ENCODE assay signal across 15 mouse cellular contexts in the genomic region with DNA sequence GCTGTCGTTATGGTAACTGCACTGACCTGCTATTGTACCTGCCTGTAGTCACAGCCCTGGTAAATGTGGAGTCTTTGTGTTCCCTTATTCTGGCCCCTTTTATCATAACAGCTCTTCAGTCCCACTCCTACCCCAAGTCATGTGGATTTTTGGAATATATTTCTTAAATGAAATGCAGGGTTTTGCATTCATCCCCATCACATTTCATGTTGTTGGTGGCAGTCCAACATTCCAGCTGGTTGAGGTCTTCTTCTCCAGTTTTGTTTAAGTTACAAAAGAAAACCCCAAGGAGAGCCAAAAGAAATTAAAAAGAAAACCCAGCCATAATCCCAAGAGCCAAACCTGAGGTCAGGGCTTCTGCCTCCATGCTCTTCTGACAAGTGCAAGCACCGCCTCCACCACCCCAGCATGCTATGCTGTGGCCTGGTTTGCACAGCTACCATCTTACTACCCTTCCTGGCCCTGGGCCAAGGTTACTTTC. TPM values are rescaled to one million over a fixed set of nuclear protein-coding genes. Genes with fewer than 3 reads are reported as not detected.
DNase-seq lines count a peak whose midpoint lies in the region; ATAC-seq and TF ChIP-seq lines count a peak whose summit lies in the region.
"Had no signal": no experiment of that assay in that cellular context is flagged by ENCODE, and none has a peak within 500 bp of the region (broad histone marks: within the 10 kb centered on the region; RNA-seq: fewer than 3 reads in every experiment).

No protein-coding gene starts in this region.

- H3K4me1 ChIP-seq in limb, embryonic 13.5 days: peaks cover 29% of the 10 kb centered on the region
- H3K4me1 ChIP-seq in limb, embryonic 10.5 days: no peaks in the 10 kb centered on the region
- peaks cover 2% of the 10 kb centered on the region; the same call in 1 of the 2 replicates for H3K4me1 ChIP-seq in stomach, embryonic 14.5 days (ENCODE audit: control insufficient read depth, insufficient read depth, low read length)
- H3K4me1 ChIP-seq in stomach, postnatal 0 days (replicated peaks; ENCODE audit: control insufficient read depth, insufficient read depth): no peaks in the 10 kb centered on the region

- H3K9ac ChIP-seq in limb, embryonic 13.5 days: no peak overlapping the region
- H3K9ac ChIP-seq in stomach, embryonic 14.5 days (replicated peaks; ENCODE audit: low read depth, low read length): no peak overlapping the region
- no peak overlapping the region for H3K9ac ChIP-seq in stomach, postnatal 0 days (ENCODE audit: low read length)

- no peak overlapping the region; the same call in 1 of the 2 replicates for H3K27ac ChIP-seq in limb, embryonic 13.5 days
- no peak overlapping the region for H3K27ac ChIP-seq in limb, embryonic 10.5 days
- no peak overlapping the region for H3K27ac ChIP-seq in stomach, embryonic 14.5 days (ENCODE audit: low read length)
- H3K27ac ChIP-seq in stomach, postnatal 0 days (replicated peaks): no peak overlapping the region
- H3K27ac ChIP-seq: hindbrain, postnatal 0 days had no signal

- no peak for TF ChIP-seq EP300 in stomach, postnatal 0 days (optimal IDR thresholded peaks at IDR 0.05)

- H3K27me3 ChIP-seq in limb, embryonic 13.5 days: no peaks in the 10 kb centered on the region
- no peaks in the 10 kb centered on the region for H3K27me3 ChIP-seq in limb, embryonic 10.5 days (ENCODE audit: low read depth, poor library complexity, severe bottlenecking)
- H3K27me3 ChIP-seq in stomach, embryonic 14.5 days (ENCODE audit: control insufficient read depth, insufficient read depth, low read length): no peaks in the 10 kb centered on the region
- H3K27me3 ChIP-seq in stomach, postnatal 0 days (ENCODE audit: control insufficient read depth, insufficient read depth, low read length): no peaks in the 10 kb centered on the region

- no peak for DNase-seq in frontal cortex, postnatal 25 days (ENCODE audit: low spot score in 2 of 2)
- no peak for DNase-seq in limb, embryonic 10.5 days (ENCODE audit: low spot score)
- DNase-seq in stomach, postnatal 0 days (ENCODE audit: low spot score): no peak
- no peak for DNase-seq in cerebellum, adult 8-10 months
- DNase-seq in urinary bladder, postnatal 10 days (ENCODE audit: low spot score): no peak
- DNase-seq: adrenal gland, postnatal 36 days; B cell, adult 2 months; cerebellum, adult 11 months; gastrocnemius, postnatal 36 days; spleen, adult 18-20 months had no signal

- H3K4me2 ChIP-seq in limb, embryonic 13.5 days (replicated peaks): no peak overlapping the region
- no peak overlapping the region for H3K4me2 ChIP-seq in stomach, embryonic 14.5 days (replicated peaks; ENCODE audit: low read depth, low read length)
- H3K4me2 ChIP-seq in stomach, postnatal 0 days (replicated peaks; ENCODE audit: low read depth): no peak overlapping the region
- H3K4me2 ChIP-seq: liver, embryonic 11.5 days had no signal

- ATAC-seq in frontal cortex, adult (ENCODE audit: low TSS enrichment): peak; percentile 62
- peak; percentile 65; the same call in 1 of the 2 replicates for ATAC-seq in limb, embryonic 13.5 days (ENCODE audit: low FRiP score, low read depth)
- ATAC-seq in stomach, embryonic 14.5 days (ENCODE audit: insufficient number of reproducible peaks, insufficient read depth, low FRiP score, low read depth): peak; percentile 39; the same call in 1 of the 2 replicates
- no peak for ATAC-seq in stomach, postnatal 0 days (ENCODE audit: low FRiP score, low TSS enrichment)
- ATAC-seq: hindbrain, postnatal 0 days had no signal

- H3K9me3 ChIP-seq in limb, embryonic 13.5 days: no peaks in the 10 kb centered on the region
- H3K9me3 ChIP-seq in limb, embryonic 10.5 days (replicated peaks): no peaks in the 10 kb centered on the region
- H3K9me3 ChIP-seq in stomach, embryonic 14.5 days (ENCODE audit: control insufficient read depth, low read depth, low read length): no peaks in the 10 kb centered on the region
- no peaks in the 10 kb centered on the region for H3K9me3 ChIP-seq in stomach, postnatal 0 days (ENCODE audit: control insufficient read depth, low read length)

- 74% methylated on average over 2 of the region's 2 CpGs for WGBS in limb, embryonic 13.5 days
- WGBS in limb, embryonic 10.5 days: 81% methylated on average over 2 of the region's 2 CpGs
- WGBS in stomach, embryonic 14.5 days: 56% methylated on average over 2 of the region's 2 CpGs
- WGBS in stomach, postnatal 0 days: 45% methylated on average over 2 of the region's 2 CpGs

- no peaks in the 10 kb centered on the region for H3K36me3 ChIP-seq in limb, embryonic 13.5 days
- no peaks in the 10 kb centered on the region for H3K36me3 ChIP-seq in limb, embryonic 10.5 days
- no peaks in the 10 kb centered on the region for H3K36me3 ChIP-seq in stomach, embryonic 14.5 days (ENCODE audit: control insufficient read depth, insufficient read depth, low read length)
- H3K36me3 ChIP-seq in stomach, postnatal 0 days (ENCODE audit: control insufficient read depth, insufficient read depth, low read length): no peaks in the 10 kb centered on the region

- no peak overlapping the region for H3K4me3 ChIP-seq in limb, embryonic 13.5 days
- H3K4me3 ChIP-seq in limb, embryonic 10.5 days: no peak overlapping the region
- no peak overlapping the region for H3K4me3 ChIP-seq in stomach, embryonic 14.5 days (ENCODE audit: low read depth, low read length)
- H3K4me3 ChIP-seq in stomach, postnatal 0 days (ENCODE audit: low read depth, low read length): no peak overlapping the region

- TF ChIP-seq CTCF in stomach, postnatal 0 days (IDR thresholded peaks at IDR 0.05; ENCODE audit: low read depth): no peak

RNA-seq across cellular contexts. Expression of a gene that starts 52.5 kb away (rescaled TPM):
- 49.9 and 52.1 TPM in 2 replicates for polyA plus RNA-seq in limb, embryonic 13.5 days (2015; fragmentation: Nextera tagmentation; extraction: Ambion mirVana)
- 32.2 and 37.1 TPM in 2 replicates for polyA plus RNA-seq in limb, embryonic 10.5 days (2016; fragmentation: Nextera tagmentation; extraction: Ambion mirVana)
- polyA plus RNA-seq in stomach, embryonic 14.5 days (2014; fragmentation: Nextera tagmentation; extraction: Ambion mirVana): 40.3 and 42.0 TPM in 2 replicates
- polyA plus RNA-seq in stomach, postnatal 0 days (2015; fragmentation: Nextera tagmentation; extraction: Ambion mirVana): 21.7 and 22.7 TPM in 2 replicates
